Mouse (Mus musculus) forebrain, embryonic 14.5 days (tissue): Measurements from ENCODE around the gene Cd300e. TPM values are rescaled to one million over a fixed set of nuclear protein-coding genes. Genes with fewer than 3 reads are reported as not detected.

ENCODE experiments used
- ATAC-seq: fragments of 200-750 bp; cut with Nextera tagmentation; 2 replicates; pipeline ENCODE4 v1.8.0; 2017; ENCODE audit warnings: mild to moderate bottlenecking, moderate library complexity
- DNase-seq: peaks from one replicate; pipeline ENCODE4 v3.0.0-alpha.2; 2015; ENCODE audit warnings: low spot score
- H3K27ac ChIP-seq: fragments of 300-500 bp; sonication (generic); 2 replicates; pipeline ENCODE4 v1.5.1; 2014; ENCODE audit warnings: low read depth, mild to moderate bottlenecking, control low read depth, low read length, moderate library complexity
- H3K27me3 ChIP-seq: fragments of 300-500 bp; sonication (generic); replicated peaks from 2 replicates; pipeline ENCODE4 v1.6.1; 2014; ENCODE audit warnings: low read length, control low read depth, mixed read lengths; ENCODE audit not compliant: control insufficient read depth, insufficient read depth
- H3K36me3 ChIP-seq: fragments of 300-500 bp; sonication (generic); 2 replicates; pipeline ENCODE4 v1.6.1; 2014; ENCODE audit warnings: low read length, control low read depth; ENCODE audit not compliant: control insufficient read depth, insufficient read depth
- H3K4me1 ChIP-seq: fragments of 300-500 bp; sonication (generic); 2 replicates; pipeline ENCODE4 v1.6.1; 2014; ENCODE audit warnings: antibody characterized with exemption, low read length, control low read depth; ENCODE audit not compliant: control insufficient read depth, insufficient read depth
- H3K4me2 ChIP-seq: fragments of 300-500 bp; sonication (generic); 2 replicates; pipeline ENCODE4 v1.6.1; 2014; ENCODE audit warnings: mild to moderate bottlenecking, control low read depth, low read length
- H3K4me3 ChIP-seq: fragments of 300-500 bp; sonication (generic); 2 replicates; pipeline ENCODE4 v1.5.1; 2014; ENCODE audit warnings: low read depth, low read length, control low read depth
- H3K9ac ChIP-seq: fragments of 300-500 bp; sonication (generic); 2 replicates; pipeline ENCODE4 v1.6.1; 2014; ENCODE audit warnings: mild to moderate bottlenecking, low read length, control low read depth, moderate library complexity
- H3K9me3 ChIP-seq: fragments of 300-500 bp; sonication (generic); replicated peaks from 2 replicates; pipeline ENCODE4 v1.6.1; 2016; ENCODE audit warnings: low read length, control low read depth, mixed read lengths; ENCODE audit not compliant: control insufficient read depth
- WGBS: fragments of 180-500 bp; shearing (Covaris S2); extraction: QIAGEN DNeasy Blood & Tissue Kit; methylation state at CpG from one replicate; pipeline ENCODE4 v1.1.7; 2014; 5-methylcytosine and 5-hydroxymethylcytosine counted together
- polyA plus RNA-seq: library from polyadenylated mRNA; unstranded; fragments of >200 nt; fragmentation: Nextera tagmentation; extraction: Ambion mirVana; gene quantifications from 2 replicates; pipeline ENCODE4 v1.2.1, GENCODE M21; 2014

The Cd300e gene
- polyA plus RNA-seq, 1 experiment from 2014 or later, result not detected

DNA sequence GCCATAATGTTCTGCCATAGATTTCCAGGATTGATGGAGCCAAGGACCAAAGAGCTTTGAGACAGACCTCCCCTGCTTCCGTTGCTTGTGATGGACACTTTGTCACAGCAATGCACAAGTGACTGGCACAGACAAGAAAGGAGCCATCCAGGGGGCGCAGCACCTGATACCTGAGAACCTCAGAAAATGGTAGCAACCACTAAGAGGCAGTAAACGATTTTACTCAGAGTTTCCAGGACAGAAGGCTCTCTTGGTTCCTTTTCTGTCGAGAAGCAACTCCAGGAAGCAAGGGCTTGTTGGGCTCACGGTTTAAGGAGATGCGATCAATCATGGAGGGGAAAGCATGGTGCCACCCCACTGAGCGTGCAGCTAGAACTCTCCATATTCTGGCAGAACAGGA is 24.2 kb upstream of the Cd300e start:
- Histone ChIP-seq H3K9ac (no peak overlapping the region), H3K27ac (no peak overlapping the region), H3K27me3 (peaks cover 10% of the 10 kb centered on the region; the same call in 1 of the 2 replicates), H3K4me3 (no peak overlapping the region), H3K9me3 (no peaks in the 10 kb centered on the region), H3K4me1 (peaks cover 6% of the 10 kb centered on the region; the same call in 1 of the 2 replicates), H3K4me2 (no peak overlapping the region), H3K36me3 (no peaks in the 10 kb centered on the region)
- no peak for ATAC-seq
- 70% methylated on average over 7 of the region's 7 CpGs for WGBS
- no peak for DNase-seq

DNA sequence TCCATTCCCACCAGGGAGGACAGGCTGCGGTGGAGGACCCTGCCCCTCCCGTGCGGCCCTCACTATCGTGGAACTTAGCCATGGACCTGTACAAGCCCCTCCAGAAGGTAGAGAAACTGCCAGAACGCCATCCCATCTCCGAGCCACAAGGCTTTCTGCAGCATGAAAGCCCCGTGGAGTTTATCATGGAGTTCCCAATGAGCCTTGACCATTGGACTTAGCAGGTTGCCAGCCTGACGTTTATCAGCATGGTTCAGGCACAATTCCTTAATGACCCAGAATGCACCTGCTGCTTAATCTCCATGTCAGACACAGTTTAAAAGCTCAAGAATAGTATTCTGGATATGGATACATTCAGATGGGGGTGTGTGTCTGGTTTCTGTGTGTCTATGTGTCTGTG is 23.1 kb upstream of the Cd300e start:
- ATAC-seq (no peak), DNase-seq (no peak)
- H3K27ac ChIP-seq, result no peak overlapping the region
- H3K4me1 ChIP-seq, result peaks cover 6% of the 10 kb centered on the region; the same call in 1 of the 2 replicates
- no peak overlapping the region for H3K4me2 ChIP-seq
- peaks cover 7% of the 10 kb centered on the region; the same call in 1 of the 2 replicates for H3K27me3 ChIP-seq
- no peak overlapping the region for H3K9ac ChIP-seq
- 57% methylated on average over 8 of the region's 8 CpGs for WGBS
- no peak overlapping the region for H3K4me3 ChIP-seq
- no peaks in the 10 kb centered on the region for H3K36me3 ChIP-seq
- H3K9me3 ChIP-seq, result no peaks in the 10 kb centered on the region

- Histone ChIP-seq H3K27ac (no peak overlapping the region), H3K4me3 (no peak overlapping the region), H3K4me1 (peaks cover 6% of the 10 kb centered on the region; the same call in 1 of the 2 replicates), H3K4me2 (no peak overlapping the region), H3K9me3 (no peaks in the 10 kb centered on the region), H3K27me3 (peaks cover 7% of the 10 kb centered on the region; the same call in 1 of the 2 replicates), H3K9ac (no peak overlapping the region), H3K36me3 (no peaks in the 10 kb centered on the region)
- 26% methylated on average over 12 of the region's 12 CpGs for WGBS
- peak; percentile 16 for DNase-seq
- ATAC-seq, result no peak
These were observed 22.6 kb upstream of the Cd300e start for GRCm38 (mm10) chr11:115084595-115084994.

- DNase-seq (peak; percentile 90), ATAC-seq (peak; percentile 72)
- Histone ChIP-seq H3K36me3 (no peaks in the 10 kb centered on the region), H3K4me2 (no peak overlapping the region), H3K4me3 (no peak overlapping the region), H3K27me3 (peaks cover 7% of the 10 kb centered on the region; the same call in 1 of the 2 replicates), H3K4me1 (peaks cover 6% of the 10 kb centered on the region; the same call in 1 of the 2 replicates), H3K9ac (no peak overlapping the region), H3K27ac (no peak overlapping the region), H3K9me3 (no peaks in the 10 kb centered on the region)
- 38% methylated on average over 18 of the region's 18 CpGs for WGBS
These were observed 21.6 kb upstream of the Cd300e start for GRCm38 (mm10) chr11:115083376-115084139.

DNA sequence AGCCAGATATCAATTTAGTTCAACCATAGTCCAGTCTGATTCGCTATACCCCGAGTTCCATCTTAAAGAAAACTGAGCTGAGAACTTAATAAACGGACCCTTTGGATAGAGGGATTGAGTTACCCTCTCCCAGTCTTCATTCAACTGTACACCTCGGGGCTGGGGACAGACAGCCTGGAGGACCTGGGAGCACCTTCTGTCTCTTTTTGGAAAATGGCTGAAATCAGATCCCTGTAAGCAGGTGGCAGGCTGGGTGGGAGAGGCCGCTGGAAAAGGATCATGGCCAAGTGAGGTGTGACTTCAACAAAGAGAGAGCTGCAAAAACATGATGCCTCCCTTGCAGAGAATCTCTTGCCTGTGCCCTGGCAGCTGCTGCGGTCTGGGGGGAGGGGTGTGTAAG is 20.2 kb upstream of the Cd300e start:
- Histone ChIP-seq H3K4me1 (peaks cover 6% of the 10 kb centered on the region; the same call in 1 of the 2 replicates), H3K9ac (no peak overlapping the region), H3K36me3 (no peaks in the 10 kb centered on the region), H3K4me2 (no peak overlapping the region), H3K27ac (no peak overlapping the region), H3K4me3 (no peak overlapping the region), H3K9me3 (no peaks in the 10 kb centered on the region), H3K27me3 (peaks cover 7% of the 10 kb centered on the region; the same call in 1 of the 2 replicates)
- ATAC-seq (no peak), DNase-seq (no peak)
- WGBS, result 71% methylated on average over 6 of the region's 6 CpGs

DNA sequence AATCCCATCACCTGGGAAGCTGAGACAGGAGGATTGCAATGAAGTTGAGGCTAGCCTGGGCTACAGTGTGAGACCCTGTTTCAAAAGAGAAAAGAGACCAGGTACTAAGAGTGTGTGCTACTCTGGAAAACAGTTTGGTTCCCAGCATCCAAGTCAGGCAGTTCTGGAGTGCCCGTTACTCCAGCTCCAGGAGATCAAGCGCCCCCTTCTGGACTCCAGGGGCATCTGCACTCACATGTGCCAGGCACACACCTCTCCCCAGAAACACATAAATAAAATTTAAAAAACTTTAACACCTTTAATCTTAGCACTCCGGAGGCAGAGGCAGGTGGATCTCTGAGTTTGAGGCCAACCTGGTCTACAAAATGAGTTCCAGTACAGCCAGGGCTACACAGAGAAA is 19.4 kb upstream of the Cd300e start:
- 64% methylated on average over 3 of the region's 3 CpGs for WGBS
- no peak for DNase-seq
- no peak for ATAC-seq
- H3K9me3 ChIP-seq, result no peaks in the 10 kb centered on the region
- H3K4me1 ChIP-seq, result peaks cover 6% of the 10 kb centered on the region; the same call in 1 of the 2 replicates
- no peak overlapping the region for H3K27ac ChIP-seq
- H3K4me3 ChIP-seq, result no peak overlapping the region
- H3K9ac ChIP-seq, result no peak overlapping the region
- peaks cover 7% of the 10 kb centered on the region; the same call in 1 of the 2 replicates for H3K27me3 ChIP-seq
- H3K4me2 ChIP-seq, result no peak overlapping the region
- no peaks in the 10 kb centered on the region for H3K36me3 ChIP-seq

DNA sequence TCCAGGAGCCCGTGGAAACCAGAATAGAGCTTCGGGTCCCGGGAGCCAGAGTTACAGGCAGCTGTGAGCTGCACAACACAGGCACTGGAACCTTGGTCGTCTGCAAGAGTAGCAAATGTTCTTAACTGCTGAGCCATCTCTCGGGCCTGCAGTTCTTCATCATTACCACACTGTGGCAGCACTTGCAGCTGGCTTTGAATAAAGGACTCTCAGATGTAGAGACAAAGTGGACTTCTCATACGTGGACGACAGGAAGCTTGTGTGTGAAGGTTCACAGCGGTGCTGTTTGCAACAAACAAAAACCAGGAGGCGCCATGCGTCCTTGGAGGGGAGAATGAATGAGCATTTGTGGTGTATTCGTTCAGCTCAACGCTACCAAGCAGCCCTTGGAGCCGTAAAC is 18.9 kb upstream of the Cd300e start:
- 38% methylated on average over 13 of the region's 13 CpGs for WGBS
- peaks cover 6% of the 10 kb centered on the region; the same call in 1 of the 2 replicates for H3K4me1 ChIP-seq
- no peak overlapping the region for H3K9ac ChIP-seq
- no peaks in the 10 kb centered on the region for H3K36me3 ChIP-seq
- H3K4me2 ChIP-seq, result no peak overlapping the region
- H3K4me3 ChIP-seq, result no peak overlapping the region
- no peak for ATAC-seq
- DNase-seq, result peak; percentile 80
- no peak overlapping the region for H3K27ac ChIP-seq
- H3K27me3 ChIP-seq, result peaks cover 7% of the 10 kb centered on the region; the same call in 1 of the 2 replicates
- H3K9me3 ChIP-seq, result no peaks in the 10 kb centered on the region

DNA sequence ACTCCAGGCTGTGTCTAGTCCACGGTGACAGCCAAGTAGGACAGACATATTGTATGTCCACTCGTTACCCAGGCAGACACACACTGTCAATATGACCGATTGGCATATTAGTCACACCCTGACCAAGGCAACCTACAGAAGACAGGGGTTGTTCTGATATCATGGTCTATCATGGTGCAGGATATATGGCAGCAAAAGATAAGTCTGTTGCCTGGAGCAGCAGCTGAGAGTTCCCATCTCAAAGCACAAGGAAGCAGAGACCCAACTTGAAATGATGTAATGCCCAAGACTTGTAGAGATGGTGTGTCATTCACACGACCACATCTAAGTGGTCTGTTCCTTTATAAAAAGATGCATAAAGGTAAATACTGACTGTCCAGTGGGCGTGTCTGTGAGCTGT is 16.7 kb upstream of the Cd300e start:
- no peak overlapping the region for H3K4me2 ChIP-seq
- ATAC-seq (no peak), DNase-seq (no peak)
- H3K9ac ChIP-seq, result no peak overlapping the region
- WGBS, result 85% methylated on average over 5 of the region's 5 CpGs
- no peak overlapping the region for H3K27ac ChIP-seq
- no peaks in the 10 kb centered on the region; the same call in 1 of the 2 replicates for H3K27me3 ChIP-seq
- H3K9me3 ChIP-seq, result no peaks in the 10 kb centered on the region
- H3K4me1 ChIP-seq, result no peaks in the 10 kb centered on the region
- H3K4me3 ChIP-seq, result no peak overlapping the region
- H3K36me3 ChIP-seq, result no peaks in the 10 kb centered on the region

DNA sequence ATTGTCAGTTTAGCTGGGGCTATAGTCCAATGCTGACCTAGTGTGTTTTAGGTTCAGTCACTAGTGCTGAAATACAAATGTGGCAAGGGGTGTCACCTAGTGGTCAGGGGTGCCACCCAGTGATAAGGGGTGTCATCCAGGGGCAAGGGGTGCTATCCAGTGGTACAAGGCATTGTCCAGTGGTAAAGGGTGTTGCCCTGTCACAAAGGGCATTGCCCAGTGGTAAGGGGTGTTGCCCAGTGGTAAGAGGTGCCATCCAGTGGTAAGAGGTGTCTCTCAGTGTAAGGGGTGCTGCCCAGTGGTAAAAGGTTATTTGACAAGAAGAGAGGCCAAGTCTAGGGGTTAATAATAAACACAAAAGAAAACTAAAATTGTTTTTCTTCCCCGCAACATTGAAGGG is 15.5 kb upstream of the Cd300e start:
- H3K36me3 ChIP-seq, result no peaks in the 10 kb centered on the region
- 91% methylated on average over 1 of the region's 1 CpGs for WGBS
- no peak overlapping the region for H3K9ac ChIP-seq
- no peak overlapping the region for H3K4me2 ChIP-seq
- no peaks in the 10 kb centered on the region for H3K9me3 ChIP-seq
- H3K27me3 ChIP-seq, result no peaks in the 10 kb centered on the region; the same call in 1 of the 2 replicates
- H3K4me3 ChIP-seq, result no peak overlapping the region
- H3K4me1 ChIP-seq, result no peaks in the 10 kb centered on the region
- no peak for DNase-seq
- ATAC-seq, result no peak
- no peak overlapping the region for H3K27ac ChIP-seq
